Mouse (Mus musculus) G1E-ER4 (cell line): ENCODE measurements around the gene Ccdc87. TPM values are rescaled to one million over a fixed set of nuclear protein-coding genes. Genes with fewer than 3 reads are reported as not detected.

Experiments
- GATA1 ChIP-seq: IDR thresholded peaks from one replicate; pipeline ENCODE4 v1.8.0; 2012; ENCODE audit warnings: low read length, inconsistent platforms
- polyA plus RNA-seq: library from polyadenylated mRNA; stranded (reverse); fragments of >175 nt; gene quantifications from 2 replicates; pipeline ENCODE4 v1.2.3, GENCODE M21; 2012

The Ccdc87 gene
- polyA plus RNA-seq, 1 experiment = 0.02 TPM

- no peak for TF ChIP-seq GATA1
Observed at GRCm38 (mm10) chr19:4876241-4876640, 37.1 kb downstream of the Ccdc87 start.

GRCm38 (mm10) chr19:4876755-4877154 is 37.6 kb downstream of the Ccdc87 start:
- no peak for TF ChIP-seq GATA1

- no peak for TF ChIP-seq GATA1
Observed at GRCm38 (mm10) chr19:4877785-4878184, 38.6 kb downstream of the Ccdc87 start, which contains the start of gene Actn3. TSS of gene Actn3 (minus strand) at chr19:4877909.

- TF ChIP-seq GATA1 = no peak
Observed at GRCm38 (mm10) chr19:4878405-4879323, 39.5 kb downstream of the Ccdc87 start, which contains the start of gene Zdhhc24. TSS of gene Zdhhc24 (plus strand) at chr19:4878668.

- TF ChIP-seq GATA1 = no peak
Observed at GRCm38 (mm10) chr19:4879324-4879703, 40.1 kb downstream of the Ccdc87 start.

- TF ChIP-seq GATA1 = no peak
Observed at GRCm38 (mm10) chr19:4883961-4884360, 44.8 kb downstream of the Ccdc87 start.

GRCm38 (mm10) chr19:4889791-4890190 is 50.6 kb downstream of the Ccdc87 start:
- no peak for TF ChIP-seq GATA1

- TF ChIP-seq GATA1 = no peak
Observed at GRCm38 (mm10) chr19:4891798-4892197, 52.6 kb downstream of the Ccdc87 start.

Other genes with a start within 250 kb of the Ccdc87 start
- 14.9 and 15.4 TPM in 2 replicates for gene Lrfn4, start 223.7 kb upstream of the Ccdc87 start, polyA plus RNA-seq
- 17.6 and 40.7 TPM in 2 replicates for gene Rce1, start 213.7 kb upstream of the Ccdc87 start, polyA plus RNA-seq
- 0.24 TPM in 1 of 2 replicates, not detected in the other for gene Gm960, start 140.7 kb upstream of the Ccdc87 start, polyA plus RNA-seq
- gene Sptbn2, start 128.2 kb upstream of the Ccdc87 start, polyA plus RNA-seq = 0.01 and 0.02 TPM in 2 replicates
- gene Rbm4b, start 82.9 kb upstream of the Ccdc87 start, polyA plus RNA-seq = 4.6 and 5.3 TPM in 2 replicates
- 1.8 and 15.4 TPM in 2 replicates for gene Rbm4, start 45.5 kb upstream of the Ccdc87 start, polyA plus RNA-seq
- gene Gm21992, start 27.8 kb upstream of the Ccdc87 start, polyA plus RNA-seq = 1.7 and 12.6 TPM in 2 replicates
- 46.8 and 61.5 TPM in 2 replicates for gene Rbm14, start 27.7 kb upstream of the Ccdc87 start, polyA plus RNA-seq
- gene Ccs, start within 50 bp of the Ccdc87 start, polyA plus RNA-seq = 56.4 and 100 TPM in 2 replicates
- gene Ctsf, start 15.8 kb downstream of the Ccdc87 start, polyA plus RNA-seq = not detected in 2 replicates
- gene Actn3, start 38.5 kb downstream of the Ccdc87 start, polyA plus RNA-seq = 0.50 and 0.64 TPM in 2 replicates
- gene Zdhhc24, start 39.3 kb downstream of the Ccdc87 start, polyA plus RNA-seq = 2.4 and 3.2 TPM in 2 replicates
- gene Bbs1, start 67.3 kb downstream of the Ccdc87 start, polyA plus RNA-seq = 3.6 and 4.9 TPM in 2 replicates
- gene Dpp3, start 88.9 kb downstream of the Ccdc87 start, polyA plus RNA-seq = 72.5 and 78.7 TPM in 2 replicates
- 0.09 and 0.31 TPM in 2 replicates for gene Peli3, start 103.8 kb downstream of the Ccdc87 start, polyA plus RNA-seq
- 79.7 and 109 TPM in 2 replicates for gene Mrpl11, start 122.8 kb downstream of the Ccdc87 start, polyA plus RNA-seq
- not detected in 2 replicates for gene Npas4, start 150.9 kb downstream of the Ccdc87 start, polyA plus RNA-seq
- gene Slc29a2, start 184.5 kb downstream of the Ccdc87 start, polyA plus RNA-seq = 4.1 and 4.3 TPM in 2 replicates
- gene B4gat1, start 199.5 kb downstream of the Ccdc87 start, polyA plus RNA-seq = 10.8 and 12.4 TPM in 2 replicates
- gene AC124502.3, start 199.5 kb downstream of the Ccdc87 start, polyA plus RNA-seq = 0.15 and 0.33 TPM in 2 replicates
- gene Brms1, start 202.0 kb downstream of the Ccdc87 start, polyA plus RNA-seq = 61.3 and 101 TPM in 2 replicates
- 1.1 TPM in 2 replicates for gene Rin1, start 211.1 kb downstream of the Ccdc87 start, polyA plus RNA-seq
- gene Cd248, start 228.7 kb downstream of the Ccdc87 start, polyA plus RNA-seq = 0.90 and 0.95 TPM in 2 replicates
- not detected in 2 replicates for gene Tmem151a, start 246.2 kb downstream of the Ccdc87 start, polyA plus RNA-seq
- gene Yif1a, start 249.2 kb downstream of the Ccdc87 start, polyA plus RNA-seq = 19.4 and 22.6 TPM in 2 replicates